Mouse (Mus musculus) hindbrain, embryonic 14.5 days (tissue): ENCODE measurements at regions not wholly inside any gene's neighbourhood (a gene's known extent, or its start where the extent isn't known, plus 50 kb on each side); places are given as distances from the start of the nearest gene placed in this dataset.
A peak's percentile ranks its signal among the peaks of the same experiment; 100 is the strongest.
"Not testable (repeated sequence)": the region's sequence is repeated elsewhere in the genome, so short reads cannot be mapped to it uniquely, and the experiment has no call there.

Experiments used
- ATAC-seq: fragments of 200-750 bp; cut with Nextera tagmentation; 2 replicates; pipeline ENCODE4 v1.8.0; 2017; ENCODE audit warnings: moderate number of reproducible peaks, mild to moderate bottlenecking, moderate TSS enrichment, moderate library complexity; ENCODE audit not compliant: low FRiP score
- DNase-seq: peaks from one replicate; pipeline ENCODE4 v3.0.0-alpha.2; 2015; ENCODE audit warnings: low spot score
- H3K27ac ChIP-seq: fragments of 300-500 bp; sonication (generic); 2 replicates; pipeline ENCODE4 v1.5.1; 2014; ENCODE audit warnings: mild to moderate bottlenecking, moderate library complexity
- H3K27me3 ChIP-seq: fragments of 300-500 bp; sonication (generic); 2 replicates; pipeline ENCODE4 v1.6.1; 2014; ENCODE audit warnings: mild to moderate bottlenecking, low read length, mixed read lengths; ENCODE audit not compliant: control insufficient read depth, insufficient read depth
- H3K36me3 ChIP-seq: fragments of 300-500 bp; sonication (generic); replicated peaks from 2 replicates; pipeline ENCODE4 v1.6.1; 2014; ENCODE audit not compliant: control insufficient read depth, insufficient read depth
- H3K4me1 ChIP-seq: fragments of 300-500 bp; sonication (generic); replicated peaks from 2 replicates; pipeline ENCODE4 v1.6.1; 2014; ENCODE audit warnings: antibody characterized with exemption, low read length, mixed read lengths; ENCODE audit not compliant: control insufficient read depth, insufficient read depth
- H3K4me2 ChIP-seq: fragments of 300-500 bp; sonication (generic); replicated peaks from 2 replicates; pipeline ENCODE4 v1.6.1; 2014; ENCODE audit warnings: mild to moderate bottlenecking, moderate library complexity
- H3K4me3 ChIP-seq: fragments of 300-500 bp; sonication (generic); replicated peaks from 2 replicates; pipeline ENCODE4 v1.5.1; 2014; ENCODE audit warnings: mild to moderate bottlenecking, low read length
- H3K9ac ChIP-seq: fragments of 300-500 bp; sonication (generic); 2 replicates; pipeline ENCODE4 v1.6.1; 2014
- H3K9me3 ChIP-seq: fragments of 300-500 bp; sonication (generic); 2 replicates; pipeline ENCODE4 v1.6.1; 2016; ENCODE audit warnings: low read length; ENCODE audit not compliant: control insufficient read depth
- WGBS: fragments of 180-500 bp; shearing (Covaris S2); extraction: QIAGEN DNeasy Blood & Tissue Kit; methylation state at CpG from one replicate; pipeline ENCODE4 v1.1.7; 2014; 5-methylcytosine and 5-hydroxymethylcytosine counted together

DNA sequence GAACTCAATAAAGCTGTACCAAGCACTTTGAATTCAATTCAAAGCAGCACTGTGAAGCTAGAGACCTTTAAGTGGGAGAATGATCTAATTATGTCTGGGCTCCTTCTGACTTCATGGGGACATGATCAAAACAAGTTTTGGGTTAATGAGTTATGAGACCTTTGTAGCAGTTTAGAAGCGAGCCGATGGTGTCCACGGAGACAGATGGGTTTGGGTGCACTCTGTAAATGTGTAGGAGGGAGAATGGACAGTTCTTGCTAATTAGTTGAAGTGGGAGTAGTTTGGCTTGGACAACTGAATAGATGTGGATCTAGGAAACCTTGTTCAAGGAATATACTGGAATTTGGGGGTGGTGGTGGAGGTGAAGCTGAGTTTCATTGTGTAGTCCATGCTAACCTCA lies 186.3 kb upstream of the Cldn34b3 start:
- 60% methylated on average over 3 of the region's 3 CpGs for WGBS
- H3K4me2 ChIP-seq: no peak overlapping the region
- H3K36me3 ChIP-seq: no peaks in the 10 kb centered on the region
- no peak overlapping the region for H3K27ac ChIP-seq
- DNase-seq (no peak), ATAC-seq (no peak)
- H3K4me1 ChIP-seq: no peaks in the 10 kb centered on the region
- H3K4me3 ChIP-seq: no peak overlapping the region
- H3K9me3 ChIP-seq: no peaks in the 10 kb centered on the region
- H3K27me3 ChIP-seq: no peaks in the 10 kb centered on the region
- H3K9ac ChIP-seq: no peak overlapping the region

DNA sequence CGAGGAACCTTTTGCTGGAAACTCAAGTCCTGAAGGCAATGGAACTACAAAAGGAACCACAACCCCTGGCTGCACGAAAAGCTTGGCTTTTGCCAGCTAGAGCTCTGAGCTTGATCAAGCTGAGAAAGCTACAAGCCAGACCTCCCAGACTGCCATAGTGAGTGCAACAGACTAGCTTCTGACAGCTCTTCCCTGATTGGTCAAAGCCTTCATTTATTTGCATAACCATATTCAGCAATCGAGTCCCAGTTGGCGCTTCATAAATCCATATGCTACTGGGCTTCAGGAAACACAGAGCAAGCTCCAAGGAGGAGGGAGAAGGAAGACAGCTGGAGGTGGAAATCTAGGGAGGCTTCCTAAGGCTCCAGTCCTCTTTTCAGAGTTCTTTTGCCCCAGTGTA lies 181.4 kb upstream of the Cldn34b3 start:
- ATAC-seq (no peak), DNase-seq (no peak)
- Histone ChIP-seq H3K4me2 (no peak overlapping the region), H3K27me3 (no peaks in the 10 kb centered on the region), H3K27ac (no peak overlapping the region), H3K9me3 (no peaks in the 10 kb centered on the region), H3K4me1 (no peaks in the 10 kb centered on the region), H3K9ac (no peak overlapping the region), H3K4me3 (no peak overlapping the region), H3K36me3 (no peaks in the 10 kb centered on the region)
- 72% methylated on average over 4 of the region's 4 CpGs for WGBS

DNA sequence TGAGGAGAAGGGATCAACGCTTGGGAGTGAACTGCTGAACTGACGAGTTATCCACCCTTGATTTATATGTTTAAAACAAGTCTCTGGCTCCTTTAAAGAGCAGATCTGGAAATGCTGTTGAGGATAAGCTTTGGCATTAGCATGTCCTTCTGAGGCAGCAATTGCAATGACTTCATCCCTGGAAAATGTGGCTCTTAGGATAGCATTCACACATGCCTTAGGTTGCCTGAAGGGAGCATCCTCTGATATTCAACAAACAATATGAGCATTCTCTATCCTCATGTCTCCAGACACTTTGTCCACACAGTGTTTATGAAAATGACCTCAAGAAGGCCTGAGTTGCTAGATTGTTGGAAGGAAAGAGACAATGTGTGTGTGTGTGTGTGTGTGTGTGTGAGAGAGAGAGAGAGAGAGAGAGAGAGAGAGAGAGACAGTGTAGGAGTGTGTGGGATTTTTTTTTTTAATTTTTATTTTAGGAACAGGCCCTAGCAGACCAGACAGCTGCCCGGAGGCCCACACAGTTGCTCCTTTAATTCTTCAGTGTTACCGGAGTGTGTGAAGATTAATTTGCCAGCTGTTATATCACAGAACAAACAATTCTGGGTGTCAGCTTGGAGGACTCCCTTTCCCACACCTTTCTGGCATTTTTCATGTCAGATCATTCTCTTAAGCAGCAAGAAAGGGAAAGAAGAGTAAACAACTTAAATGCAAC lies 153.2 kb upstream of the Cldn34b3 start:
- WGBS: 72% methylated on average over 4 of the region's 4 CpGs

GRCm38 (mm10) chrX:76116086-76116485 lies 148.0 kb upstream of the Cldn34b3 start:
- WGBS: 21% methylated on average over 1 of the region's 1 CpGs
- ATAC-seq: no peak

More for the DNA sequence above, 153.2 kb upstream of the Cldn34b3 start:
- no peaks in the 10 kb centered on the region for H3K9me3 ChIP-seq
- no peaks in the 10 kb centered on the region for H3K36me3 ChIP-seq
- H3K4me1 ChIP-seq: no peaks in the 10 kb centered on the region
- no peak overlapping the region for H3K9ac ChIP-seq
- no peak overlapping the region for H3K4me3 ChIP-seq
- no peak overlapping the region for H3K4me2 ChIP-seq
- DNase-seq: no peak
- ATAC-seq: no peak
- H3K27ac ChIP-seq: no peak overlapping the region
- no peaks in the 10 kb centered on the region for H3K27me3 ChIP-seq

GRCm38 (mm10) chrX:76116562-76116961 lies 147.5 kb upstream of the Cldn34b3 start:
- no peaks in the 10 kb centered on the region for H3K36me3 ChIP-seq
- DNase-seq: no peak
- H3K27me3 ChIP-seq: no peaks in the 10 kb centered on the region
- no peak overlapping the region for H3K4me2 ChIP-seq
- H3K4me1 ChIP-seq: no peaks in the 10 kb centered on the region
- no peak overlapping the region for H3K27ac ChIP-seq
- H3K9me3 ChIP-seq: no peaks in the 10 kb centered on the region
- 81% methylated on average over 1 of the region's 1 CpGs for WGBS
- no peak overlapping the region for H3K9ac ChIP-seq
- H3K4me3 ChIP-seq: no peak overlapping the region
- ATAC-seq: no peak

More at GRCm38 (mm10) chrX:76116086-76116485, 148.0 kb upstream of the Cldn34b3 start:
- Histone ChIP-seq H3K9me3 (no peaks in the 10 kb centered on the region), H3K9ac (no peak overlapping the region), H3K36me3 (no peaks in the 10 kb centered on the region), H3K4me1 (no peaks in the 10 kb centered on the region), H3K27ac (no peak overlapping the region), H3K4me3 (no peak overlapping the region), H3K27me3 (no peaks in the 10 kb centered on the region), H3K4me2 (no peak overlapping the region)
- no peak for DNase-seq

GRCm38 (mm10) chrX:76120936-76121335 lies 143.2 kb upstream of the Cldn34b3 start:
- ATAC-seq (no peak), DNase-seq (no peak)
- no peak overlapping the region for H3K9ac ChIP-seq
- H3K36me3 ChIP-seq: no peaks in the 10 kb centered on the region
- 39% methylated on average over 3 of the region's 3 CpGs for WGBS
- no peaks in the 10 kb centered on the region for H3K9me3 ChIP-seq
- H3K4me3 ChIP-seq: no peak overlapping the region
- H3K27me3 ChIP-seq: no peaks in the 10 kb centered on the region
- H3K4me1 ChIP-seq: no peaks in the 10 kb centered on the region
- H3K27ac ChIP-seq: no peak overlapping the region
- H3K4me2 ChIP-seq: no peak overlapping the region

- peak; percentile 66 for ATAC-seq
- Histone ChIP-seq H3K27ac (no peak overlapping the region), H3K9ac (no peak overlapping the region), H3K4me1 (no peaks in the 10 kb centered on the region), H3K4me2 (no peak overlapping the region), H3K27me3 (no peaks in the 10 kb centered on the region), H3K36me3 (no peaks in the 10 kb centered on the region), H3K4me3 (no peak overlapping the region), H3K9me3 (no peaks in the 10 kb centered on the region)
- 47% methylated on average over 2 of the region's 2 CpGs for WGBS
- DNase-seq: peak; percentile 70
Observed at GRCm38 (mm10) chrX:76123355-76123754, 140.7 kb upstream of the Cldn34b3 start.

- no peaks in the 10 kb centered on the region for H3K9me3 ChIP-seq
Observed at GRCm38 (mm10) chrX:76137729-76138128, 126.4 kb upstream of the Cldn34b3 start.

GRCm38 (mm10) chrX:76141022-76141421 lies 123.1 kb upstream of the Cldn34b3 start:
- no peak overlapping the region for H3K4me2 ChIP-seq
- no peak overlapping the region for H3K4me3 ChIP-seq
- H3K27ac ChIP-seq: no peak overlapping the region
- ATAC-seq: no peak
- DNase-seq: no peak
- WGBS: 84% methylated on average over 2 of the region's 2 CpGs
- H3K4me1 ChIP-seq: no peaks in the 10 kb centered on the region
- no peaks in the 10 kb centered on the region for H3K27me3 ChIP-seq
- H3K36me3 ChIP-seq: no peaks in the 10 kb centered on the region
- H3K9me3 ChIP-seq: no peaks in the 10 kb centered on the region
- H3K9ac ChIP-seq: no peak overlapping the region

More at GRCm38 (mm10) chrX:76137729-76138128, 126.4 kb upstream of the Cldn34b3 start:
- Histone ChIP-seq H3K27ac (no peak overlapping the region), H3K27me3 (no peaks in the 10 kb centered on the region), H3K4me3 (no peak overlapping the region), H3K36me3 (no peaks in the 10 kb centered on the region), H3K4me2 (no peak overlapping the region), H3K9ac (no peak overlapping the region), H3K4me1 (no peaks in the 10 kb centered on the region)
- ATAC-seq: no peak
- WGBS: 55% methylated on average over 2 of the region's 2 CpGs
- DNase-seq: no peak

- not testable (repeated sequence) for H3K27me3 ChIP-seq, H3K9ac ChIP-seq, H3K4me3 ChIP-seq, H3K27ac ChIP-seq, DNase-seq, H3K4me2 ChIP-seq, H3K9me3 ChIP-seq, ATAC-seq, H3K4me1 ChIP-seq, H3K36me3 ChIP-seq
- WGBS: 49% methylated on average over 2 of the region's 2 CpGs
Observed at GRCm38 (mm10) chrX:76174806-76175205, 89.3 kb upstream of the Cldn34b3 start.
